8 mouse cellular contexts compared by ENCODE assay signal in the genomic region with DNA sequence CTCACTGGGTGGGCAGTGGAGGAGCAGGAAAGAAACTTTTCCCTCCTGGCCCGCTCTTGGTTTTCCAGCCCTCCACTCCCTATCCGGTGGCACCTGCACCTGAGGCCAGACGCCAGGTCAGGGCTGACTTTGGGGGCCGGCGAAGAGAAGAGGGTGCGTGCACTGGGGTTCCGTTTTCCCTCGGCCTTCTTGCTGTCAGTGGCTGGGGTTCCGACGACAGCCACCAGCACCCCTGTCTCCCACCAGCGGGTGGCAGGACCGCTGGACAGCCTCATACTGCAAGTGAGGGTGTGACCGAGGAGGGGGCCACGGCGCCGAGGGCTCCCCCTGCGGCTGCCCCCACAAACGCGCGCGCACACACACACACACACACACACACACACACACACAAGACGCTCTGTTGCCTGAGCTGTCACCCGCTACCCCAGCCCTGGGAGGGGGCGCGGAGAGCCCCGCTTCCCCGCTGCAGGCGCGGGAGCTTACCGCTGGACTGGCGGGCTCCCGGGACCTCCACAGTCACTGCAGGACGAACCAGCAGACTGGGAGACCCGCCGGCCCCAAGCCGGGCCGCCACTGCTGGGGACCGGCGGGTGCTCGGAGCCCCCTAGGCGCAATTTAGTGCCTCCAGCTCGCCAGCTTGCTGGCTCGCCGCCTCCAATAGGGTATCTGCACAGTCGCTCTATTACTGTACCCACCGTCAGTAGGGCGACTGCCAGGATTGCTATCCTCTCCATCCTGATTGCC. TPM values are rescaled to one million over a fixed set of nuclear protein-coding genes. Genes with fewer than 3 reads are reported as not detected.
A peak's percentile ranks its signal among the peaks of the same experiment; 100 is the strongest.
DNase-seq lines count a peak whose midpoint lies in the region; ATAC-seq and TF ChIP-seq lines count a peak whose summit lies in the region.

A gene (plus strand): TSS at position 32 of the 744 bp plus-strand sequence.

- H3K4me3 ChIP-seq in C2C12 (ENCODE audit: insufficient read depth, poor library complexity, severe bottlenecking), result peak within 1 kb of the TSS; percentile 29
- H3K4me3 ChIP-seq in embryonic facial prominence, embryonic 15.5 days (replicated peaks), result peak within 1 kb of the TSS; percentile 64
- peak within 1 kb of the TSS; percentile 77 for H3K4me3 ChIP-seq in heart, embryonic 12.5 days
- peak within 1 kb of the TSS; percentile 78 for H3K4me3 ChIP-seq in kidney, postnatal 0 days (replicated peaks; ENCODE audit: low read depth, low read length)
- H3K4me3 ChIP-seq in liver, postnatal 0 days (ENCODE audit: low read depth, low read length), result peak within 1 kb of the TSS; percentile 73
- peak within 1 kb of the TSS; percentile 69 for H3K4me3 ChIP-seq in neural tube, embryonic 13.5 days

- peak within 1 kb of the TSS; percentile 10 for H3K9ac ChIP-seq in embryonic facial prominence, embryonic 15.5 days
- peak within 1 kb of the TSS; percentile 62 for H3K9ac ChIP-seq in heart, embryonic 12.5 days
- peak within 1 kb of the TSS; percentile 60 for H3K9ac ChIP-seq in kidney, postnatal 0 days (ENCODE audit: low read depth, low read length)
- H3K9ac ChIP-seq in liver, postnatal 0 days (replicated peaks), result peak within 1 kb of the TSS; percentile 68
- peak within 1 kb of the TSS; percentile 75 for H3K9ac ChIP-seq in neural tube, embryonic 13.5 days

- peak; percentile 53 for DNase-seq in adrenal gland, postnatal 10 days
- peak; percentile 27 for DNase-seq in kidney, postnatal 0 days (ENCODE audit: low spot score)
- DNase-seq in liver, postnatal 0 days, result peak; percentile 49

- no peaks in the 10 kb centered on the region for H3K36me3 ChIP-seq in C2C12 (ENCODE audit: control insufficient read depth, insufficient read depth)
- H3K36me3 ChIP-seq in embryonic facial prominence, embryonic 15.5 days, result no peaks in the 10 kb centered on the region
- H3K36me3 ChIP-seq in heart, embryonic 12.5 days, result no peaks in the 10 kb centered on the region
- no peaks in the 10 kb centered on the region for H3K36me3 ChIP-seq in kidney, postnatal 0 days (ENCODE audit: insufficient read depth, low read length)
- no peaks in the 10 kb centered on the region for H3K36me3 ChIP-seq in liver, postnatal 0 days (replicated peaks; ENCODE audit: insufficient read depth, low read length)
- no peaks in the 10 kb centered on the region for H3K36me3 ChIP-seq in neural tube, embryonic 13.5 days

- no peak for TF ChIP-seq EP300 in liver, postnatal 0 days (IDR thresholded peaks at IDR 0.05; ENCODE audit: low read depth)

- peak within 1 kb of the TSS; percentile 98 for H3K4me2 ChIP-seq in embryonic facial prominence, embryonic 15.5 days (replicated peaks)
- peak within 1 kb of the TSS; percentile 100 for H3K4me2 ChIP-seq in heart, embryonic 12.5 days
- H3K4me2 ChIP-seq in kidney, postnatal 0 days (ENCODE audit: low read length), result peak within 1 kb of the TSS; percentile 100
- H3K4me2 ChIP-seq in liver, postnatal 0 days (ENCODE audit: low read depth, low read length), result peak within 1 kb of the TSS; percentile 90
- peak within 1 kb of the TSS; percentile 100 for H3K4me2 ChIP-seq in neural tube, embryonic 13.5 days

- no peaks in the 10 kb centered on the region for H3K9me3 ChIP-seq in embryonic facial prominence, embryonic 15.5 days (replicated peaks)
- H3K9me3 ChIP-seq in heart, embryonic 12.5 days (replicated peaks), result no peaks in the 10 kb centered on the region
- H3K9me3 ChIP-seq in kidney, postnatal 0 days (replicated peaks; ENCODE audit: low read length), result no peaks in the 10 kb centered on the region
- no peaks in the 10 kb centered on the region for H3K9me3 ChIP-seq in liver, postnatal 0 days (ENCODE audit: low read length)
- no peaks in the 10 kb centered on the region for H3K9me3 ChIP-seq in neural tube, embryonic 13.5 days

- no peak within 1 kb of the TSS for H3K27ac ChIP-seq in embryonic facial prominence, embryonic 15.5 days (replicated peaks)
- H3K27ac ChIP-seq in heart, embryonic 12.5 days (ENCODE audit: poor library complexity, severe bottlenecking), result no peak within 1 kb of the TSS
- H3K27ac ChIP-seq in kidney, postnatal 0 days, result no peak within 1 kb of the TSS
- peak within 1 kb of the TSS; percentile 75 for H3K27ac ChIP-seq in liver, postnatal 0 days (ENCODE audit: low read depth)
- no peak within 1 kb of the TSS for H3K27ac ChIP-seq in neural tube, embryonic 13.5 days (replicated peaks)

- ATAC-seq in embryonic facial prominence, embryonic 15.5 days (ENCODE audit: insufficient number of reproducible peaks, low FRiP score, low TSS enrichment, low read depth), result no peak
- no peak for ATAC-seq in heart, embryonic 12.5 days (ENCODE audit: insufficient number of reproducible peaks, low FRiP score)
- ATAC-seq in kidney, postnatal 0 days (replicated peaks; ENCODE audit: low FRiP score, low read depth), result no peak
- peak; percentile 3; the same call in 1 of the 2 replicates for ATAC-seq in liver, postnatal 0 days
- ATAC-seq in neural tube, embryonic 13.5 days (ENCODE audit: low read depth), result peak; percentile 37
- ATAC-seq in activated CD4-positive, CD25-positive, alpha-beta regulatory T cell, adult 4 months, result no peak

- H3K79me2 ChIP-seq in C2C12 (ENCODE audit: control insufficient read depth, insufficient read depth), result no peaks in the 10 kb centered on the region

- H3K4me1 ChIP-seq in embryonic facial prominence, embryonic 15.5 days, result peaks cover 26% of the 10 kb centered on the region
- H3K4me1 ChIP-seq in heart, embryonic 12.5 days (replicated peaks), result peaks cover 15% of the 10 kb centered on the region; the same call in 1 of the 2 replicates
- H3K4me1 ChIP-seq in kidney, postnatal 0 days (replicated peaks; ENCODE audit: insufficient read depth, low read length), result no peaks in the 10 kb centered on the region; the same call in 1 of the 2 replicates
- peaks cover 11% of the 10 kb centered on the region for H3K4me1 ChIP-seq in liver, postnatal 0 days (ENCODE audit: insufficient read depth)
- H3K4me1 ChIP-seq in neural tube, embryonic 13.5 days (replicated peaks), result peaks cover 32% of the 10 kb centered on the region

- TF ChIP-seq CTCF in C2C12 (IDR thresholded peaks at IDR 0.05; ENCODE audit: control insufficient read depth, insufficient read depth, insufficient read length), result no peak
- TF ChIP-seq CTCF in kidney, postnatal 0 days (IDR thresholded peaks at IDR 0.05; ENCODE audit: low read depth), result peak; percentile 29; the same call in 1 of the 2 replicates
- TF ChIP-seq CTCF in liver, postnatal 0 days (IDR thresholded peaks at IDR 0.05; ENCODE audit: low read depth), result peak; percentile 21; the same call in 1 of the 2 replicates

- peak within 1 kb of the TSS; percentile 37 for H3ac ChIP-seq in C2C12 (ENCODE audit: control insufficient read depth, insufficient read length, low read depth)

- H3K79me3 ChIP-seq in C2C12 (ENCODE audit: low read depth), result no peaks in the 10 kb centered on the region

- peaks cover 22% of the 10 kb centered on the region for H3K27me3 ChIP-seq in C2C12 (ENCODE audit: control insufficient read depth, insufficient read depth, insufficient read length)
- H3K27me3 ChIP-seq in embryonic facial prominence, embryonic 15.5 days, result peaks cover 35% of the 10 kb centered on the region
- H3K27me3 ChIP-seq in heart, embryonic 12.5 days (replicated peaks), result peaks cover 23% of the 10 kb centered on the region; the same call in 1 of the 2 replicates
- H3K27me3 ChIP-seq in kidney, postnatal 0 days (ENCODE audit: insufficient read depth, low read length), result peaks cover 3% of the 10 kb centered on the region; the same call in 1 of the 2 replicates
- H3K27me3 ChIP-seq in liver, postnatal 0 days (ENCODE audit: insufficient read depth, low read length), result peaks cover 25% of the 10 kb centered on the region
- H3K27me3 ChIP-seq in neural tube, embryonic 13.5 days, result peaks cover 41% of the 10 kb centered on the region

- under 1% methylated on average over 45 of the region's 47 CpGs for WGBS in embryonic facial prominence, embryonic 15.5 days
- under 1% methylated on average over 39 of the region's 47 CpGs for WGBS in heart, embryonic 12.5 days
- under 1% methylated on average over 47 of the region's 47 CpGs for WGBS in kidney, postnatal 0 days
- WGBS in liver, postnatal 0 days (ENCODE audit: insufficient replicate concordance), result 2% methylated on average over 38 of the region's 47 CpGs
- 0% methylated on average over 46 of the region's 47 CpGs for WGBS in neural tube, embryonic 13.5 days

TF ChIP-seq in C2C12, 6 proteins besides CTCF, POLR2A, EP300 and RAD21:
- TF ChIP-seq CEBPB (IDR thresholded peaks at IDR 0.05; ENCODE audit: low read depth), result no peak
- TF ChIP-seq MYOG (IDR thresholded peaks at IDR 0.05; ENCODE audit: control insufficient read depth, extremely low read depth, insufficient read length), result no peak
- TF ChIP-seq MYOD1 (IDR thresholded peaks at IDR 0.05; ENCODE audit: control insufficient read depth, insufficient read length, low read depth), result no peak
- TF ChIP-seq MAX (IDR thresholded peaks at IDR 0.05), result no peak
- no peak for TF ChIP-seq USF1 (IDR thresholded peaks at IDR 0.05; ENCODE audit: low read depth)
- TF ChIP-seq FOSL1 (IDR thresholded peaks at IDR 0.05; ENCODE audit: insufficient read depth, low read length, poor library complexity, severe bottlenecking), result no peak

RNA-seq across cellular contexts. Expression of the gene that starts here (rescaled TPM):
- polyA plus RNA-seq in C2C12 (2012; fragmentation: generic; extraction: Trizol), result 0.04 TPM
- 1 to 10 TPM; 6.3 to 7.8 TPM for total RNA-seq in adrenal gland, postnatal 10 days (2021)
- polyA plus RNA-seq in embryonic facial prominence, embryonic 15.5 days (2015; fragmentation: Nextera tagmentation; extraction: Ambion mirVana), result 5.8 and 8.3 TPM in 2 replicates
- polyA plus RNA-seq in heart, embryonic 12.5 days (2016; fragmentation: Nextera tagmentation; extraction: Ambion mirVana), result 1.6 and 2.1 TPM in 2 replicates
- polyA plus RNA-seq in kidney, postnatal 0 days (2015; fragmentation: Nextera tagmentation; extraction: Ambion mirVana), result 8.2 and 8.3 TPM in 2 replicates
- polyA plus RNA-seq in liver, postnatal 0 days (2015; fragmentation: Nextera tagmentation; extraction: Ambion mirVana), result 3.4 and 3.9 TPM in 2 replicates
- polyA plus RNA-seq in neural tube, embryonic 13.5 days (2015; fragmentation: Nextera tagmentation; extraction: Ambion mirVana), result 2.4 and 4.9 TPM in 2 replicates
- polyA plus RNA-seq in activated CD4-positive, CD25-positive, alpha-beta regulatory T cell, adult 4 months (2017; shearing (Covaris generic)), result 1 to 10 TPM; 1.7 to 2.8 TPM

Comparison
In these comparisons a context has a peak if more than half of its experiments do, and no peak if none do; other contexts are left out.
1. ATAC-seq: peak in liver, postnatal 0 days (single experiment) and neural tube, embryonic 13.5 days (single experiment); none in embryonic facial prominence, embryonic 15.5 days (single experiment), heart, embryonic 12.5 days (single experiment), kidney, postnatal 0 days (single experiment) and activated CD4-positive, CD25-positive, alpha-beta regulatory T cell, adult 4 months (single experiment).
2. H3K9ac ChIP-seq: peak in every context shown above with its lines; median percentile 75 in neural tube, embryonic 13.5 days; 68 in liver, postnatal 0 days; 62 in heart, embryonic 12.5 days; 60 in kidney, postnatal 0 days; 10 in embryonic facial prominence, embryonic 15.5 days.
3. Peak in every context shown above with its lines, with median percentiles within 50 percentile points of each other: H3K4me3 ChIP-seq, DNase-seq and H3K4me2 ChIP-seq.